Mouse (Mus musculus) CH12.LX (cell line): Measurements from ENCODE around the gene Cenpx. TPM values are rescaled to one million over a fixed set of nuclear protein-coding genes. Genes with fewer than 3 reads are reported as not detected.

Source experiments
- DNase-seq: peaks from one replicate; pipeline ENCODE4 v3.0.0-alpha.2; 2013; ENCODE audit errors: extremely low read depth
- H3K27ac ChIP-seq: 2 replicates; pipeline ENCODE4 v1.5.1; 2012; ENCODE audit warnings: low read depth, mild to moderate bottlenecking, control low read depth, moderate library complexity; ENCODE audit not compliant: insufficient read depth
- H3K27me3 ChIP-seq: replicated peaks from 2 replicates; pipeline ENCODE3; 2012; ENCODE audit warnings: inconsistent platforms
- H3K36me3 ChIP-seq, 2 experiments: replicated peaks in 1 of 2; 2 replicates each; pipeline versions ENCODE3 to v1.6.1; 2012; ENCODE audit warnings: inconsistent platforms in 1 of 2, low read length in 1 of 2, mild to moderate bottlenecking in 1 of 2, mixed read lengths in 1 of 2, moderate library complexity in 1 of 2; ENCODE audit not compliant: control insufficient read depth in 1 of 2, insufficient read depth in 1 of 2
- H3K4me1 ChIP-seq, 2 experiments: 2 replicates each; pipeline ENCODE4 v1.6.1; 2012; ENCODE audit warnings: inconsistent platforms in 1 of 2, moderate library complexity in 1 of 2; ENCODE audit not compliant: insufficient read depth in 2 of 2, control insufficient read depth in 1 of 2
- H3K4me2 ChIP-seq: 2 replicates; pipeline ENCODE4 v1.6.1; 2012; ENCODE audit warnings: low read depth, mild to moderate bottlenecking, control low read depth; ENCODE audit not compliant: poor library complexity, insufficient read depth, severe bottlenecking
- H3K4me3 ChIP-seq, 3 experiments: fragments of 150-350 bp in 1 of 3; sonication (generic) in 1 of 3; replicated peaks in 1 of 3; 2 replicates each; pipeline versions ENCODE3 to v1.5.1; 2011 to 2012; ENCODE audit warnings: low read depth in 2 of 3, low read length in 2 of 3, mild to moderate bottlenecking in 2 of 3, moderate library complexity in 2 of 3, control low read depth in 1 of 3, improper control_type of control experiment in 1 of 3, inconsistent platforms in 1 of 3, mixed read lengths in 1 of 3; ENCODE audit not compliant: poor library complexity in 1 of 3
- H3K79me2 ChIP-seq: replicated peaks from 2 replicates; pipeline ENCODE4 v1.6.1; 2012; ENCODE audit warnings: mild to moderate bottlenecking, moderate library complexity; ENCODE audit not compliant: control insufficient read depth, poor library complexity, insufficient read depth, severe bottlenecking; ENCODE audit errors: extremely low read depth
- H3K9ac ChIP-seq: 2 replicates; pipeline ENCODE4 v1.6.1; 2012; ENCODE audit warnings: low read depth, mild to moderate bottlenecking, control low read depth, moderate library complexity; ENCODE audit not compliant: insufficient read depth
- H3K9me3 ChIP-seq: replicated peaks from 2 replicates; pipeline ENCODE3; 2012; ENCODE audit warnings: low read length, inconsistent platforms, mixed read lengths
- BHLHE40 ChIP-seq: IDR thresholded peaks from 2 replicates; pipeline ENCODE4 v1.6.1; 2011; ENCODE audit warnings: mild to moderate bottlenecking, low read depth, low read length, improper control_type of control experiment
- CHD2 ChIP-seq: IDR thresholded peaks from 2 replicates; pipeline ENCODE4 v1.6.1; 2011; ENCODE audit warnings: low read length, improper control_type of control experiment
- E2F4 ChIP-seq: IDR thresholded peaks from 2 replicates; pipeline ENCODE4 v1.6.1; 2011; ENCODE audit warnings: low read depth, low read length, improper control_type of control experiment; ENCODE audit not compliant: insufficient replicate concordance
- EP300 ChIP-seq: IDR thresholded peaks from 2 replicates; pipeline ENCODE4 v1.6.1; 2011; ENCODE audit warnings: low read length, improper control_type of control experiment
- HCFC1 ChIP-seq: IDR thresholded peaks from 2 replicates; pipeline ENCODE4 v1.6.1; 2012; ENCODE audit warnings: low read depth, mild to moderate bottlenecking, inconsistent platforms, low read length, improper control_type of control experiment
- IRF4 ChIP-seq: IDR thresholded peaks from 2 replicates; pipeline ENCODE4 v1.6.1; 2014; ENCODE audit warnings: low read depth, mild to moderate bottlenecking, inconsistent platforms, low read length, improper control_type of control experiment
- JUN ChIP-seq: IDR thresholded peaks from 2 replicates; pipeline ENCODE4 v1.6.1; 2011; ENCODE audit warnings: low read depth, mild to moderate bottlenecking, low read length, improper control_type of control experiment, moderate library complexity; ENCODE audit not compliant: insufficient read depth
- JUND ChIP-seq: conservative IDR thresholded peaks from 2 replicates; pipeline ENCODE4 v1.6.1; 2011; ENCODE audit warnings: low read depth, low read length, improper control_type of control experiment
- MEF2A ChIP-seq: IDR thresholded peaks from 2 replicates; pipeline ENCODE4 v1.6.1; 2014; ENCODE audit warnings: low read depth, mild to moderate bottlenecking, inconsistent platforms, low read length, improper control_type of control experiment, borderline replicate concordance
- NELFE ChIP-seq: IDR thresholded peaks from 2 replicates; pipeline ENCODE4 v1.6.1; 2011; ENCODE audit warnings: low read depth, low read length, improper control_type of control experiment
- NRF1 ChIP-seq: IDR thresholded peaks from 2 replicates; pipeline ENCODE4 v1.6.1; 2014; ENCODE audit warnings: low read depth, mild to moderate bottlenecking, inconsistent platforms, low read length, improper control_type of control experiment, moderate library complexity
- PAX5 ChIP-seq: IDR thresholded peaks from 2 replicates; pipeline ENCODE4 v1.6.1; 2012; ENCODE audit warnings: low read length, inconsistent platforms, mixed read lengths
- POLR2A ChIP-seq: IDR thresholded peaks from 2 replicates; pipeline ENCODE4 v1.6.1; 2011; ENCODE audit warnings: low read depth, mild to moderate bottlenecking, improper control_type of control experiment, low read length
- POLR2AphosphoS2 ChIP-seq: IDR thresholded peaks from 2 replicates; pipeline ENCODE4 v1.6.1; 2011; ENCODE audit warnings: low read depth, low read length, improper control_type of control experiment
- RAD21 ChIP-seq: IDR thresholded peaks from 2 replicates; pipeline ENCODE4 v1.6.1; 2011; ENCODE audit warnings: low read depth, mild to moderate bottlenecking, low read length, improper control_type of control experiment, moderate library complexity
- SIN3A ChIP-seq: IDR thresholded peaks from 2 replicates; pipeline ENCODE4 v1.6.1; 2012; ENCODE audit warnings: low read length, improper control_type of control experiment, inconsistent platforms
- SMC3 ChIP-seq: IDR thresholded peaks from 2 replicates; pipeline ENCODE4 v1.6.1; 2011; ENCODE audit warnings: low read depth, low read length, improper control_type of control experiment
- UBTF ChIP-seq: IDR thresholded peaks from 2 replicates; pipeline ENCODE4 v1.6.1; 2012; ENCODE audit warnings: low read depth, mild to moderate bottlenecking, inconsistent platforms, low read length, improper control_type of control experiment, moderate library complexity
- USF2 ChIP-seq: conservative IDR thresholded peaks from 2 replicates; pipeline ENCODE4 v1.6.1; 2011; ENCODE audit warnings: low read depth, low read length, improper control_type of control experiment
- ZKSCAN1 ChIP-seq: IDR thresholded peaks from 2 replicates; pipeline ENCODE4 v1.6.1; 2012; ENCODE audit warnings: low read depth, inconsistent platforms, low read length, improper control_type of control experiment, borderline replicate concordance
- ZMIZ1 ChIP-seq: IDR thresholded peaks from 2 replicates; pipeline ENCODE4 v1.6.1; 2012; ENCODE audit warnings: low read depth, mild to moderate bottlenecking, inconsistent platforms, low read length, improper control_type of control experiment
- dilution Hi-C: fragments of 300-500 bp; cut with MboI; formaldehyde crosslinking; loops from 2 replicates; pipeline ENCODE4 v1.14.3; 2020; ENCODE audit warnings: low sequenced_read_pairs; ENCODE audit not compliant: extremely low pct_unique_long_range_greater_than_20kb, extremely low pct_ligation_motif_present
- in situ Hi-C: fragments of 300-500 bp; cut with MboI; formaldehyde crosslinking; loops from 3 replicates; pipeline ENCODE4 v1.14.3; 2019; ENCODE audit warnings: low sequenced_read_pairs, low pct_ligation_motif_present, low pct_unique_long_range_greater_than_20kb, mixed read lengths
- polyA plus RNA-seq: library from polyadenylated mRNA; unstranded; fragments of >175 nt; gene quantifications from 2 replicates; pipeline ENCODE4 v1.2.1, GENCODE M21; 2012; ENCODE audit warnings: low read depth; ENCODE audit not compliant: insufficient read length
- total RNA-seq, 2 experiments: library from RNA; depleted of rRNA; stranded (reverse); fragments of 300-350 nt in 1 of 2; fragments of >200 nt in 1 of 2; gene quantifications; 2 replicates each; pipeline ENCODE4 v1.2.3; 2012 to 2014

Cenpx gene
- total and polyA plus RNA-seq, 3 experiments = 76.5 to 122 (median 101) TPM

GRCm38 (mm10) chr11:120695184-120695583 lies 18.4 kb downstream of the Cenpx start:
- no peak for DNase-seq
- TF ChIP-seq SIN3A (no peak), ZMIZ1 (no peak), UBTF (no peak), ZKSCAN1 (no peak), EP300 (no peak), MEF2A (no peak), IRF4 (no peak), HCFC1 (no peak), PAX5 (no peak), NRF1 (no peak), NELFE (no peak), E2F4 (no peak), JUN (no peak)
- TF ChIP-seq, all 38 proteins: peak for 0
- H3K4me3 ChIP-seq = no peak overlapping the region
- in situ Hi-C loops = no loop called here
- H3K36me3 ChIP-seq = peaks cover 47 to 95% of the 10 kb centered on the region in 2 experiments
- no peak overlapping the region for H3K4me2 ChIP-seq
- H3K9ac ChIP-seq = no peak overlapping the region
- no peaks in the 10 kb centered on the region for H3K27me3 ChIP-seq
- no peaks in the 10 kb centered on the region for H3K79me2 ChIP-seq
- peaks cover 8% of the 10 kb centered on the region for H3K9me3 ChIP-seq
- dilution Hi-C loops = no loop called here
- H3K4me1 ChIP-seq = 0 out of 4 replicates have a peak, but pooled peaks cover 2 to 5% of the 10 kb centered on the region in 2 experiments
- no peak overlapping the region for H3K27ac ChIP-seq

- Histone ChIP-seq H3K27me3 (no peaks in the 10 kb centered on the region), H3K36me3 (peaks cover 52 to 93% of the 10 kb centered on the region in 2 experiments), H3K4me1 (0 out of 4 replicates have a peak, but pooled peaks cover 0 to 2% of the 10 kb centered on the region in 2 experiments), H3K9me3 (peaks cover 8% of the 10 kb centered on the region), H3K27ac (no peak overlapping the region), H3K4me3 (no peak overlapping the region), H3K4me2 (no peak overlapping the region), H3K79me2 (no peaks in the 10 kb centered on the region), H3K9ac (no peak overlapping the region)
- TF ChIP-seq JUND = no peak
- TF ChIP-seq POLR2AphosphoS2 = no peak
- TF ChIP-seq PAX5 = no peak
- TF ChIP-seq MEF2A = no peak
- no peak for TF ChIP-seq SMC3
- TF ChIP-seq POLR2A = no peak
- TF ChIP-seq UBTF = no peak
- TF ChIP-seq CHD2 = no peak
- TF ChIP-seq USF2 = no peak
- TF ChIP-seq ZMIZ1 = no peak
- no peak for TF ChIP-seq BHLHE40
- TF ChIP-seq RAD21 = no peak
- TF ChIP-seq HCFC1 = no peak
- TF ChIP-seq NRF1 = no peak
- in situ Hi-C loops = no loop called here
- dilution Hi-C loops = no loop called here
- no peak for DNase-seq
Observed at GRCm38 (mm10) chr11:120693461-120693860, 20.1 kb downstream of the Cenpx start.
